Mouse (Mus musculus): Measurements from ENCODE around the gene Cdk17. TPM values are rescaled to one million over a fixed set of nuclear protein-coding genes. Genes with fewer than 3 reads are reported as not detected.

Cdk17 gene
- polyA plus RNA-seq, 1 experiment, result 147 TPM

DNA sequence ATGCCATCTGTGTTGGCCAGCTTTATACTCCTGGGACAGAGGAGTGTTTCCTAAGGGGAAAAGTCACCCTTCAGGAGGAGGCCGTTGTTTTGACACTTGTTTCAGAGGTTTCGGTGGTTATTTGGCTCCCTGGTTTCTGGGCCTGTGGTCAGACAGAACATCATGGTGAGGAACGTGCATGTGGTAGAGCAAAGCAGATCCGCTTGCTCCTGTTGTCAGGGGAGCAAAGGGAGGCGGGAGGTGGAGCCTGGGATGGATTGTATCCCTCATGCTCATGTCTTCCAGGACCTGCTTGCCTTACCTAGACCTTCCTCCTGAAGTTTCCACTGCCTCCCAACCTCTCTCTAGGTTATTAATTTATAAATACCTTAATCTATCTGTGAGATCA, 5.7 kb downstream of the Cdk17 start:
- DNase-seq (ENCODE audit: extremely low spot score in 1 of 2, low spot score in 1 of 2), result no peak

DNA sequence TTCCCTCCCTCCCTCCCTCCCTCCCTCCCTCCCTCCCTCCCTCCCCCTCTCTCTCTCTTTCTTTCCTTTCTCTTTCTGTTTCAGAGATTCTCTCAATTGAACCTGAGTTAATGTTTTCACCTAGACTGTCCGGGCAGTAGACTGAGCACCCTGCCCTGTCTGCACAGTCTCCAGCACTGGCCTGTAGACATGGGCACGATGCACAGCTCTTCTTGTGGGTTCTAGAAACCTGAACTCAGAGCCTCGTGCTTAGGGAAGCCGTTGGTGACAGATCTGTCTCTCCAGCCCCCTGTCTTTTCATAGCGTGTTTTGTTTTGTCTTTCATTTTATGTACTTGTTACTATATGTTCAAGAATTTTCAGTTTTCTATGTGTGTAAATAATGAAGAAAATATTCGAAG, 6.6 kb downstream of the Cdk17 start:
- no peak for DNase-seq (ENCODE audit: extremely low spot score in 1 of 2, low spot score in 1 of 2)

DNA sequence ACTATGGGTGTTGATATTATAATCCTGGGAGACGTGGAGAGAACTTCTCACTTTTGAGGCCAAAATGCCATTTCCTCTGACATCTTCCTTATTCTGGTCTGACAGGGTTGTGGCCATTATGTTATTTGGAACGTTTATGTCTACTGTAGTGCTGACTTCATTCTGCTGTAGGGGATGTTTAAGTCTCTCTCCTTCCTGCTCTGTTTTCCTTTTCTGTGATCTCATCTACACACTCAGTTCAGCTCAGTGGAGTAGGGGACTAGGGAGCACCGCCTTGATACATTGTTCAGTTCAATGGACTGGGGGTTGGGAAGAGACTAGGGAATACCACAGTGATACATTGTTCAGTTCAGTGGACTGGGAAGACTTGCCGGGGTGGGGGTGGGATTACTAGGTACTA, 7.4 kb downstream of the Cdk17 start:
- DNase-seq (ENCODE audit: extremely low spot score in 1 of 2, low spot score in 1 of 2), result no peak

- DNase-seq (ENCODE audit: extremely low spot score in 1 of 2, low spot score in 1 of 2), result no peak
Measured at GRCm38 (mm10) chr10:93171182-93171855, 10.6 kb downstream of the Cdk17 start.

DNA sequence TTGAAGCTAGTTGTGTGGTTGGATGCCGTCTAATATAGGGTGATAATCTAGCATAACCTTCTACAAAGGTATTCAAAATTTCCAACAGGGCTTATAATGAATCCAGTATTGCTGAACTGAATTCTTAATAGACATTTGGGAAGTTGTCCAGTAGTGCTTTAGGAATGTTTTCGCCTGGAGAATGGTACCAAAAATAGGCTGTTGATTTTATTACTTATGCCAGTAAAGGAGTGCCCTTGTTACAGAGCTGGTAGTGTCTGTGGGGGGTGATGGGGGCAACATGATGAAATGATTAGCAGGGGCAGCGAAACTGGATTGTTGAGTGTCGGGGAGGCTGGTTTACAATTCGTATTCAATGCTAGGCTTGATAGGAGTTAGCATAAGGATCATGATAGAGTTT, 16.8 kb downstream of the Cdk17 start:
- no peak for DNase-seq (ENCODE audit: extremely low spot score in 1 of 2, low spot score in 1 of 2)

GRCm38 (mm10) chr10:93177874-93178273, 17.2 kb downstream of the Cdk17 start:
- no peak for DNase-seq (ENCODE audit: extremely low spot score in 1 of 2, low spot score in 1 of 2)

DNA sequence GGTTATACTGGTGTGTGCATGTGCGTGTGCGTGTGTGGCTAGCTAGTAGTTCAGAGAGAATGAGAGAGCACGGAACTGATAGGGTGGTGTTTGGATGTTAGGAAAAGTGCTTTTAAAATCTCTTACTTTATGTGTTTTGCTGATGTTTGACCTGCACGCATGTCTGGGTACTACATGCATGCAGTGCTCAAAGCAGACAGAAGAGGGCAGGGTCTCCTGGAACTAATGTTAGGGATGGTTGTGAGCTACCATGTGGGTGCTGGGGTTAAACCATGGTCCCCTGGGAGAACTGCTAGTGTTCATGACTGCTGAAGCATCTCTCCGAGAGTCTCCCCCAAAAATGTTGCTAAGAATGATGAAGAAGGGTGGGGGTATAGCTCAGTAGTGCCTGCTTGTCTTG, 18.0 kb downstream of the Cdk17 start:
- DNase-seq (ENCODE audit: extremely low spot score in 1 of 2, low spot score in 1 of 2), result no peak

- no peak for DNase-seq (ENCODE audit: extremely low spot score in 1 of 2, low spot score in 1 of 2)
Measured at GRCm38 (mm10) chr10:93179669-93180460, 19.2 kb downstream of the Cdk17 start.

DNA sequence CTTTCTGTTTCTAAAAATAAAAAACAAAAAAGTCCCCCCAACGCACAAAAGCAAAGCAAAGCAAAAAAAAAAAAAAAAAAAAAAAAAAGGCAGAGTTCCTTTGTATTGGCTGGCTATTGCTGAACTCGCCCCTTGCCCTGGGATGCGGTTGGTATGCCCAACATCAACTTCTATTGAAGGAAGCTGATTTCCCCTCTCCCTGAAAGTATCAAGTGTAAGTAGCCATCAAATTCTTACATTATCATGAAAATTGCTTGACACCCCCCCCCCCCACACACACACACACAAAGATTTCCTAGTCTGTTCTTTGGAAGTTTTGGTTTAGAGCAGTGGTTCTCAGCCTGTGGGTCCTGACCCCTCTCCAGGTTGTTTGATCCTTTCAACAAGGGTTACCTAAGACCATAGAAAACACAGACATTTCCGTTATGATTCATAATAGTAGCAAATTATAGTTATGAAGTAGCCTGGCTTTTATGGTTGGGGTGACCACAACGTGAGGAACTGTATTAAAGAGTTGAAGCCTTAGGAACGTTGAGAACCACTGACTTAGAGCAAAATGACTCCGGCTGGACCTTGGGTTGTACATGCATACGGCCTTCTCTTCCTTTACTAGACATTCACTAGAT, 23.8 kb downstream of the Cdk17 start:
- no peak for DNase-seq (ENCODE audit: extremely low spot score in 1 of 2, low spot score in 1 of 2)

GRCm38 (mm10) chr10:93188440-93188999, 27.8 kb downstream of the Cdk17 start:
- DNase-seq (ENCODE audit: extremely low spot score in 1 of 2, low spot score in 1 of 2), result no peak

- DNase-seq (ENCODE audit: extremely low spot score in 1 of 2, low spot score in 1 of 2), result no peak
Measured at GRCm38 (mm10) chr10:93190475-93191262, 30.0 kb downstream of the Cdk17 start.

GRCm38 (mm10) chr10:93197092-93197491, 36.4 kb downstream of the Cdk17 start:
- DNase-seq (ENCODE audit: extremely low spot score in 1 of 2, low spot score in 1 of 2), result no peak

- DNase-seq (ENCODE audit: extremely low spot score in 1 of 2, low spot score in 1 of 2), result no peak
Measured at GRCm38 (mm10) chr10:93198958-93199357, 38.3 kb downstream of the Cdk17 start.

GRCm38 (mm10) chr10:93201846-93202458, 41.3 kb downstream of the Cdk17 start:
- no peak for DNase-seq (ENCODE audit: extremely low spot score in 1 of 2, low spot score in 1 of 2)

DNA sequence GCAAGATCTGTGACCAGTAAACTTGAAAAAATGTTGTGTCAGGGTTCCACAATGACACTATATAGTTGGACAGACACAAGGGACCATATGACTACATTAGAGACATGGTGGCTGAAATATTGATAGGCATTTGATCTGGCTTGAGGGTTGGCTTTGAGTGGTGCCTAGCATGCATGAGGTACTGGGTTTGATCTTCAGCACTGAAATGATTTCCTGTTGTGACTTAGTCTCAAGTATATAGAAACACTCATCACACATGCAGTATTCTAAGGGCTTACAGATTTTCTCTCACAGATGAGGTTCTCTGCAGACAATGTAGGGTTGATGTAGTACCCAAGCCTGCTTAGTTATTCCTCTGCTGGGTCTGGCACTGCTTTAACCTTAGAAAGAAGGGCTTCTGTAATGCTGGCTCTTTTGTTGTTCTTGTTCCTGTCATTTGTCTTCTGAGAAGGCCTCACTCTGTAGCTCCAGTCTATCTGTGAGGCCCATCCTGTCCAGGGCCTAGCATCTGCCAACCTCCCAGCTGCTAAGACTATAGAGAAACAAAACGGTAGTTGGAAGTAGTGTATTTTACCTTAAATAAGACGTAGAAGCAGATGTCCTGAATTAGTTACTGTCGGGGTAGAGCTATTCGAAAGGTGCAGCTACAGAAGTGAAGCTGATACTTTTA, 44.7 kb downstream of the Cdk17 start:
- DNase-seq (ENCODE audit: extremely low spot score in 1 of 2, low spot score in 1 of 2), result no peak

GRCm38 (mm10) chr10:93207176-93207575, 46.5 kb downstream of the Cdk17 start:
- no peak for DNase-seq (ENCODE audit: extremely low spot score in 1 of 2, low spot score in 1 of 2)

GRCm38 (mm10) chr10:93212699-93213098, 52.0 kb downstream of the Cdk17 start:
- no peak for DNase-seq (ENCODE audit: extremely low spot score in 1 of 2, low spot score in 1 of 2)

GRCm38 (mm10) chr10:93213339-93213738, 52.7 kb downstream of the Cdk17 start:
- no peak for DNase-seq (ENCODE audit: extremely low spot score in 1 of 2, low spot score in 1 of 2)

DNA sequence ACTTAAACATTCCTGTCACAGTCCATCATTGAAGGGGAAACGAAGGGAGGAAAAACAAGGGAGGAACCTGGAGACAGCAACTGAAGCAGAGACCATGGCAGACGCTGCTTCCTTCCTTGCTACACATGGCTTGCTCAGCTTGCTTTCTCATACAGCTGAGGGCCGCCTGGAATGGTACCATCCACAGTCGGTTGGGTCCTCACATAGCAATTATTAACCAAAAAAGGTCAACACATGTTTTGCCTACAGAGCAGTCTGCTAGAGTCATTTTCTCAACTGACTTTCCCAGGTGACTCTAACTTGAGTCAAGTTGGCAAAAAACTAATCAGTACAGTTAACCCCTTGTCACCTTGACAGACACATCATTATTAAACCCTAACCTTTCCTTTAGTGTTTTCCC, 53.6 kb downstream of the Cdk17 start:
- DNase-seq (ENCODE audit: extremely low spot score in 1 of 2, low spot score in 1 of 2), result no peak
